Mouse (Mus musculus): Measurements from ENCODE around the gene Hist1h4h. TPM values are rescaled to one million over a fixed set of nuclear protein-coding genes. Genes with fewer than 3 reads are reported as not detected.
"Not testable (repeated sequence)": the region's sequence is repeated elsewhere in the genome, so short reads cannot be mapped to it uniquely, and the experiment has no call there.

Hist1h4h gene
- polyA plus RNA-seq, 1 experiment from 2014 or later, result 1.5 TPM

DNA sequence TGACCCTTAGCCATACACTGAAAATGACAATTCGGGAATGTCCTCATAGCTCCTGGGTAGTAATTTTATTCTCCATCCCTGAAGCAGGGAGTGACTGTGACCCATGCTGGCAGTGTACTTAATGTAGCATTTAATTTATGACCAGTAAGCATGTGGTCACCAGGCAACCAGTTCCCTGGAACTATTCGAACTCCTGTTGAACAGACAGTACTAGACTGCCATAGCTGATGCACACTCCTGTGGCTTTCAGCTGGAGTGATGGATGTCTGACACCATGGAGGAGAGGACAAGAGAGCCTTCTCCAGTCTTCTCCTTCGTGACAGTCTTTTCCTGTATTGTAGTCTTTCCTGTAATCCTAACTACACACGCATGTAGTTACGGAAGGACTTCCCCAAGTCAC, 1.8 kb upstream of the Hist1h4h start:
- Histone ChIP-seq H3K27ac (replicated peaks) (no peak overlapping the region), H3K27me3 (replicated peaks) (no peaks in the 10 kb centered on the region), H3K4me2 (no peak overlapping the region), H3K36me3 (no peaks in the 10 kb centered on the region), H3K4me1 (peaks cover 32% of the 10 kb centered on the region), H3K9ac (replicated peaks) (no peak overlapping the region), H3K4me3 (replicated peaks) (no peak overlapping the region), H3K9me3 (replicated peaks) (no peaks in the 10 kb centered on the region)
- WGBS, result 33% methylated on average over 5 of the region's 5 CpGs
- no peak for ATAC-seq (ENCODE audit: low FRiP score)

DNA sequence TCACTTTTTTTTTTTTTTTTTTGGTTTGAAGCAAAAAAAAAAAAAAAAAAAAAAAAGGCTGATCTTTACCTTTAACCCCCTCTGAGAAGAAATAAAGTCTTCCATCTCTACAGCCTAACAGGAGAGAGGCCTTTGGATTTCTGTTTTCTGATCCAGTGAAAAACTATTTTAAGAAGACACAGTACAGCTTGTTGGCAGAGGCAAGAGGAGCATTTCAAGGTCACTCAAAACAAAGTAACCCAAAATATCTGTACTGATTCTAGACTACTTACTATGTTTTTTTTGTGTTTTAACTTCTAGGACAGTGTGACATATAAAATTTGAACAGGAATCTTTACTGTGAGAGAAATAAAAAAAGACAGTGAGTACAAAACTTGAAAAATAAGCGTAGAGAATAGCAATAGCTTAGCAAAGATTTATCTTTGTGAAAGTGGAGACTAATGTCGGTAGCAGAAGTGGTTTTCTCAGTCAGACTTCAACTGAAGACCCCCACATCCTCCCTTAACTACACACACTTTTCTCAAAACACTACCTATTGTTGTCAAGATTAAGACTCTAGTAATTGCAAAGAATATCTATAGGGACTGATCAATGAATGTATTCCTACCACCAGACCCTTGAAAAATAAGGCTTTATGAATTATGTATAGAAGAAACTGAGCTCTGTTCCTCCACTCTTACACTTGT, 1.2 kb upstream of the Hist1h4h start:
- Histone ChIP-seq H3K4me3 (replicated peaks) (peak overlapping the region; percentile 56), H3K4me2 (peak overlapping the region; percentile 87), H3K36me3 (no peaks in the 10 kb centered on the region), H3K4me1 (peaks cover 38% of the 10 kb centered on the region), H3K27ac (replicated peaks) (peak overlapping the region; percentile 96), H3K27me3 (replicated peaks) (no peaks in the 10 kb centered on the region), H3K9me3 (replicated peaks) (no peaks in the 10 kb centered on the region), H3K9ac (replicated peaks) (peak overlapping the region; percentile 73)
- no peak for ATAC-seq (ENCODE audit: low FRiP score)
- WGBS, result 26% methylated on average over 2 of the region's 2 CpGs

DNA sequence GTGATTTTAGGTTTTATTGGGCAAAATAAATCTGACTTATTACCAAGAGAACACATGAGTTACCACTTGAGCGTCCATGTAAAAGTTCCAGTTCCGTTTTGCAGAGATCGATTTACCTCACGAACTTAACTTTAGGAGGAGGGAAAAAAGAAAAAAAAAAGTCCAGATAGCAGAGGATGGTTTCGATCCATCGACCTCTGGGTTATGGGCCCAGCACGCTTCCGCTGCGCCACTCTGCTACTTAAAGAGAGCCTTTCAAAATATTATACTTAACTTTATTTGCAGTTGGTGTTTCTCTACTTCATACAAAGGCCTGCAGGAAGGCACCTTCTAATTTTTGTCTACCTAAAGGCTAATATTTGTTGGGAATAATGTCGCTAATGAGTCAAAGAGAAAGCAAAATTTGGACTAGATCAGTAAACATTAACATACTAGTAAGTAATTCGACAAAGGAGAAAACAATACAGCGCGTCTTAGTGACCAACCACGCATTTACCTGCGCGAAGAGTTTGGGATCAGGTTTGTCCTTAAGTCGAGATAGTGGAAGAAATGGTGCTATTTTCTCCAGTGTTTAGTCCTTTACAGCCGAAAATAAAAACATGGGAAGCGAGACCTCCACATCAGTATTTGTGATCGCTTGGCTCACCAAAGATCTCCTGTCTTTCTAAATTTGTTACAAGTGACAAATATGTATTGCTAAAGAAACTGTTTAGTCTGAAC, 509 bp upstream of the Hist1h4h start:
- Histone ChIP-seq H3K9ac (replicated peaks) (peak overlapping the region; percentile 73), H3K27me3 (replicated peaks) (no peaks in the 10 kb centered on the region), H3K4me1 (peaks cover 39% of the 10 kb centered on the region), H3K36me3 (no peaks in the 10 kb centered on the region), H3K4me3 (replicated peaks) (peak overlapping the region; percentile 56), H3K27ac (replicated peaks) (peak overlapping the region; percentile 96), H3K9me3 (replicated peaks) (no peaks in the 10 kb centered on the region), H3K4me2 (peak overlapping the region; percentile 87)
- 0% methylated on average over 20 of the region's 20 CpGs for WGBS
- peak; percentile 20; the same call in 1 of the 2 replicates for ATAC-seq (ENCODE audit: low FRiP score)

DNA sequence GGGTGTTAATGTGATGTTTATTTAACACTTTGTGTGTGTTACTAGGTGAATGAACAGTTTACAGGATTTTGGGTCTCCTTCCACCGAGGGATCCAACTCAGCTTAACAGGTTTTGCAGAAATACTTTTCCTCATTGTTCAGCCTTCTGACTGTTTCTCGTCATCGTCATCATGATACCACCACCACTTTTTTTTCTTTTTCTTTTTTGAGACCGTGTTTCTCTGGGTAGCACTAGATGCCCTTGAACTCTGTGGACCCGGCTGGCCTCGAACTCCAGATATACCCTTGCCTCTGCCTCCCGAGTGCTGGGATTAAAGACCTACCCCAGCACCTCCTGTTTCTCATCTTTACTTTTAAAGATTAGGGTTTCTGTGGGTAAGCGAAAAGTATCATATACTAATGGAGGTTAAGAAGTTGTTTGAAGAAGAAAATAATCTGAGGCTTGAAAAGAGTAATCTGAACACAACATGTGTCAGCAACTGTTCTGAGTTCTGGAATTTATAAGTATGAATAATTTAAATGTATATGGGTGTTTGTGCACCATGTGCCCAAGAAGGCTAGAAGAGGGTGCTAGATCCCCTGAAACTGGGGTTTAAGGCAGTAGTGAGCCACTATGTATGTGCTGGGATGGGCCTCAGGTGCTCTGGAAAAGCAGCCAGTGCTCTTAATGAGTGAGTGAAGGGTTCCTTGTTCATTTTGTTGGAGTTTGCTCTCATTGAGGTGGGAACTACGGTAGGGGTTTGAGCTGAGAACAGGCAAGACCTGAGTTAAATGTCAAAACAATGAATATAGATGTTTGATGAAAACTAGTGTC, 1.6 kb downstream of the Hist1h4h start:
- no peak for ATAC-seq (ENCODE audit: low FRiP score)
- H3K4me2 ChIP-seq, result peak overlapping the region; percentile 87
- H3K36me3 ChIP-seq, result no peaks in the 10 kb centered on the region
- WGBS, result 25% methylated on average over 9 of the region's 9 CpGs
- H3K4me1 ChIP-seq, result peaks cover 31% of the 10 kb centered on the region
- H3K27ac ChIP-seq (replicated peaks), result peak overlapping the region; percentile 96; the same call in 1 of the 2 replicates
- H3K9me3 ChIP-seq (replicated peaks), result no peaks in the 10 kb centered on the region
- peak overlapping the region; percentile 56 for H3K4me3 ChIP-seq (replicated peaks)
- no peaks in the 10 kb centered on the region for H3K27me3 ChIP-seq (replicated peaks)
- peak overlapping the region; percentile 65 for H3K9ac ChIP-seq (replicated peaks)

DNA sequence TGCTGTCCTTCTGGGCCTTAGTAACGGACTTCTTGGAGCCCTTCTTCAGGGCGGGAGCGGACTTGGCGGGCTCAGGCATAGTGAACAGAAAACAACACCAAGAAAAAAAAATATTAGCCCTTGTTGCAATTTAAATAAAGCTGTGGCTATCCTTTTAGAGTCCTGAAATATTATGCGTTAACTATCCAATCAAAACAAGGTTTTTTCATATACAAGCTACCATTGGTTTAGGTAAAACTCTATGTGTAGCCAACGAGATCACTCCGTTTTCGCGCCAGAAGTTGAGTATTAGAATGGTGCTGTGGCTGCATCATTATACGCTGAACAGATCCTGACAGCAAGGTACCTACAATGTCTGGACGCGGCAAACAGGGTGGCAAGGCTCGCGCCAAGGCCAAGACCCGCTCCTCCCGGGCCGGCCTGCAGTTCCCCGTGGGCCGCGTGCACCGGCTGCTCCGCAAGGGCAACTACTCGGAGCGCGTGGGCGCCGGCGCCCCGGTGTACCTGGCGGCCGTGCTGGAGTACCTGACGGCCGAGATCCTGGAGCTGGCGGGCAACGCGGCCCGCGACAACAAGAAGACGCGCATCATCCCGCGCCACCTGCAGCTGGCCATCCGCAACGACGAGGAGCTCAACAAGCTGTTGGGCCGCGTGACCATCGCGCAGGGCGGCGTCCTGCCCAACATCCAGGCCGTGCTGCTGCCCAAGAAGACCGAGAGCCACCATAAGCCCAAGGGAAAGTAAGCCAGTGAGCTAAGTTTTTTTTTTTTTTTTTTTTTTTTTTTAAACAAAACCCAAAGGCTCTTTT, 2.9 kb downstream of the Hist1h4h start, which contains the start of gene Hist1h2af:
Hist1h2af (plus strand) TSS at position 347 of the 808 bp plus-strand sequence.
- not testable (repeated sequence) for H3K9me3 ChIP-seq (replicated peaks); H3K27me3 ChIP-seq (replicated peaks); H3K36me3 ChIP-seq
- Histone ChIP-seq H3K4me1 (peaks cover 31% of the 10 kb centered on the region), H3K4me2 (peak within 1 kb of the TSS; percentile 87), H3K4me3 (replicated peaks) (peak within 1 kb of the TSS; percentile 56), H3K27ac (replicated peaks) (peak within 1 kb of the TSS; percentile 77), H3K9ac (replicated peaks) (peak within 1 kb of the TSS; percentile 40)
- under 1% methylated on average over 25 of the region's 53 CpGs for WGBS
- ATAC-seq (ENCODE audit: low FRiP score), result peak; percentile 25; the same call in 1 of the 2 replicates

DNA sequence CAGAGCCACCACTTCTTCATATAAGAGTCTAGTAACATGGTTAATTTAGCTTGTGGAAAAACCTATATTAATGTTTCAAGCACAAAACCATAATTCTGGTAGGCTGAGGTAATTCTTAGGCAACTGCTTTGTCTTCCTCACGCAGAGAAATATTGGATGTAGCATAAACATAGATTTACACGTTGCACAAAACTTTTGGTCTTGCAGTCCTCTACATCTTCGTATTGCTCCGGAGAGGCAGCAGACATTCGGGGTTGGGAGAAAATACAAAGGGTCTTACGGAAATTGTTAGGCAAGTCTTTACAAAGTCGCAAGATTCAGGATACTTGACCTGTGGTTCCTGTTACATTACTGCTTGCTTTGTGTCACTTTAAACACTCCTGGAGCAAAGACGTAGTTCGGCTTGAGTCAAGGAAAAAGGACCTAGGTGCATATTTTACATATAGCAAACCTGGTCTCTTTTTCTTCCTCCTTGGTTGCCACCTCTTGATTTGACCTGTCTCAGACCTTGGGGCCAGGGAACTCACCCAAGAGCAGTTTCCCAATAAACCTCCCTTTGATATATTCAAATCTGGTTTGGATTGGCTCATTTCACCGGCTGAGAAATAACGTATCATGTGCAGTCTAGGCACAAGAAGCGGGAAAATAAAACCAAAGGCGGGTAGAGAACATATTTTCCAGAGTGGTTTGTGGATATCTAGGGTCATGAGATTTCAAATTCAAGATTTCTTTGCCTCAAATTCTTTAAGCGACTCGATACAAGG, 3.7 kb downstream of the Hist1h4h start:
- peak overlapping the region; percentile 87 for H3K4me2 ChIP-seq
- no peaks in the 10 kb centered on the region for H3K27me3 ChIP-seq (replicated peaks)
- peak overlapping the region; percentile 56 for H3K4me3 ChIP-seq (replicated peaks)
- no peaks in the 10 kb centered on the region for H3K36me3 ChIP-seq
- H3K27ac ChIP-seq (replicated peaks), result peak overlapping the region; percentile 73
- WGBS, result 1% methylated on average over 15 of the region's 15 CpGs
- H3K9me3 ChIP-seq (replicated peaks), result no peaks in the 10 kb centered on the region
- ATAC-seq (ENCODE audit: low FRiP score), result no peak
- H3K4me1 ChIP-seq, result peaks cover 31% of the 10 kb centered on the region
- H3K9ac ChIP-seq (replicated peaks), result peak overlapping the region; percentile 36

DNA sequence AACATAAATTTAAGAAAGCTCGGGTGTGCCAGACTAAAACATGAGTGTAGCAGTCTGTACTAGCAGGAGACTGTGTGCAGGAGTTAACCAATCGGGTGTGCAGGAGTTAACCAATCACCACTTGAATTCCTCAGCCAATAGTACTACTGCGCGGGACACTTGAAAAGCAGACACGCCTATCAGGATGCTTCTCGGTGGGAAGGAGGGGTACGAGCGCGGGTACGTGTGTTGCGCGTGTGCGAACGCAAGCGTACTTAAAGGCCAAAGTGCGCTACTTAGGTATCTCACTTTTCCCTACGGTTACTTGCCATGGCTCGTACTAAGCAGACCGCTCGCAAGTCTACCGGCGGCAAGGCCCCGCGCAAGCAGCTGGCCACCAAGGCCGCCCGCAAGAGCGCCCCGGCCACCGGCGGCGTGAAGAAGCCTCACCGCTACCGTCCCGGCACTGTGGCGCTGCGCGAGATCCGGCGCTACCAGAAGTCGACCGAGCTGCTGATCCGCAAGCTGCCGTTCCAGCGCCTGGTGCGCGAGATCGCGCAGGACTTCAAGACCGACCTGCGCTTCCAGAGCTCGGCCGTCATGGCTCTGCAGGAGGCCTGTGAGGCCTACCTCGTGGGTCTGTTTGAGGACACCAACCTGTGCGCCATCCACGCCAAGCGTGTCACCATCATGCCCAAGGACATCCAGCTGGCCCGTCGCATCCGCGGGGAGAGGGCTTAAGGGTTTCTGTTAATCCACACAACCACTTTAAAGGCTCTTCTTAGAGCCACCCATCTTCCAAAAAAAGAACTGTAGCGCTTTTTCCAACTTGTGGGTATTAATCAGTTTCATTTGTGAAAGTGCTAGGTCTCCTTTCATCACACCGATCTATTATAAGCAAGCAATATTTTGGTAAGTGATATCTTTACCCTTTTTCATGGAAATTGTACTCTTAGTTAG, 4.6 kb downstream of the Hist1h4h start, which contains the start of gene Hist1h3g:
Hist1h3g (plus strand) TSS at position 286 of the 939 bp plus-strand sequence.
- Histone ChIP-seq H3K4me2 (peak within 1 kb of the TSS; percentile 87), H3K4me1 (peaks cover 26% of the 10 kb centered on the region), H3K27ac (replicated peaks) (peak within 1 kb of the TSS; percentile 73), H3K9ac (replicated peaks) (peak within 1 kb of the TSS; percentile 40), H3K4me3 (replicated peaks) (peak within 1 kb of the TSS; percentile 56)
- not testable (repeated sequence) for H3K9me3 ChIP-seq (replicated peaks); H3K36me3 ChIP-seq; H3K27me3 ChIP-seq (replicated peaks)
- WGBS, result under 1% methylated on average over 52 of the region's 62 CpGs
- ATAC-seq (ENCODE audit: low FRiP score), result peak; percentile 88

DNA sequence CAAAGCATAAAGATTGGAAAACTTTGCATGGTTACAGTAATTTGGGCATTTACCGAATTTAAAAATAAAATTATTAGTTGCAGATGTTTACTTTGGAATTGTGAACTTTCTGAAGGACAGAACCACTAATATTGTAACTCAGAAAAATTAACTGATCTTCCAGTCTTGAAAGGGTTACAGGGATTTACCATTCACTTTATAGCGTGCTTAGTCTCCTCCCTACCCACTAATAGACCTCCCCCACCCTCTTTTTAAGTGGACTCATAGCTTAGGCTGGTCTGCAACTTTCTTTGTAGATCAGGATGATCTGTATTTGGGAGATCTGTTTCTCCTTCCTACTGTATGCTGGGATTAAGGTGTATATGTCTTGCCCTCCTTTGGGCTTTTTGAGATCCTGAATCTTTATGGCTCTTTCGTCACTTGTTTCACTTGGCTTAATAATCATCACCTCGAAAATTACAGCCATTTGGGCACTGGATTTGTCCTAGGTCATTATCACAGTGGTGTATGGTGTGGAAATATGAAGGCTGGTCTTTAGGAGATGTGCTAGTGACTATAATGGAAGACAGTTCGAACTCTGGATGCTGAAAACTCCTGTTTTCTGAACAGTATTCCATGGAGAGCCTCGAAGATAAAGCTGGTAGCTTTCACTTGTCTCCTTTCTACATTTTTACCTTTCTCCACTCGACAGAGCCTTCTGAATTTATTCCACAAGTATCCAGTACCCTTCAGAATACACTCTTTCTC, 5.4 kb downstream of the Hist1h4h start:
- H3K4me1 ChIP-seq, result peaks cover 26% of the 10 kb centered on the region
- H3K27ac ChIP-seq (replicated peaks), result no peak overlapping the region
- ATAC-seq (ENCODE audit: low FRiP score), result no peak
- H3K36me3 ChIP-seq, result no peaks in the 10 kb centered on the region
- H3K4me2 ChIP-seq, result peak overlapping the region; percentile 87
- no peaks in the 10 kb centered on the region for H3K27me3 ChIP-seq (replicated peaks)
- no peaks in the 10 kb centered on the region for H3K9me3 ChIP-seq (replicated peaks)
- H3K4me3 ChIP-seq (replicated peaks), result peak overlapping the region; percentile 14
- WGBS, result 24% methylated on average over 7 of the region's 7 CpGs
- no peak overlapping the region; the same call in 1 of the 2 replicates for H3K9ac ChIP-seq (replicated peaks)

DNA sequence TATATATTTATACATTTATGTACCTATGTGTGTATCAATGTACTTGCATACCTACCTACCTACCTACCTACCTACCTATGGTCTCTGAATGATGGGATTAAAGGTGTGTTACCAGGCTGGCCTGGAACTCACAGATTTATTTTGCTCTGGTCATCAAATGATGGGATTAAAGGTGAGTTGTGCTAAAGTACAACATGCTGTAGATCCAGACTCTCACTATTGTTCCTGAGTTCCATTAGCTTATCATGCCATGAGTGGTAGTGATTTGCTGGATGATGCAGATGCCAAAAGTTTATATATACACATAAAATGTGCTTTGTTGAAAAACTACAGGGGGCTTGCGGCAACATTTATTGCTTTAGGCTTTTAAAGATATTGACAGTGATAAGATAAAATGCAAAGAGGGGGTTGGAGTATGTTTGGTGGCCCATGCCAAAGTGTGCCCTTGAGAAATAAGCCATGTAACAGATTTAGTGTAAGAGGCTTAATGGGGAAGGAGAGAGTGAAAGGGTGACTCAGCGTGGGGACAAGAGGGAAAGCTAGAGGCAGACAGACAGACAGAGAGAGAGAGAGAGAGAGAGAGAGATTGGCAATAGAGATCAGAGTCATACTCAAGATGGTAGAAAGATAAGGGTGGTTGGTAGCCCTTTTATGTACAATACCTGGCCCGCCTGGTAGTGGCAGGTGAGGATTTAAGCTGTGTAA, 6.3 kb downstream of the Hist1h4h start:
- Histone ChIP-seq H3K27me3 (replicated peaks) (no peaks in the 10 kb centered on the region), H3K4me1 (peaks cover 23% of the 10 kb centered on the region), H3K9me3 (replicated peaks) (no peaks in the 10 kb centered on the region), H3K9ac (replicated peaks) (no peak overlapping the region), H3K36me3 (no peaks in the 10 kb centered on the region), H3K27ac (replicated peaks) (no peak overlapping the region), H3K4me2 (no peak overlapping the region; the same call in 1 of the 2 replicates), H3K4me3 (replicated peaks) (no peak overlapping the region)
- no peak for ATAC-seq (ENCODE audit: low FRiP score)
- 76% methylated on average over 3 of the region's 3 CpGs for WGBS
